Mouse (Mus musculus) heart, postnatal 0 days (tissue): ENCODE data around the gene Entpd1.

Source experiments
- CTCF ChIP-seq: IDR thresholded peaks from 2 replicates; pipeline ENCODE4 v1.5.1; 2016; ENCODE audit warnings: antibody characterized with exemption, control low read depth, low read depth
- EP300 ChIP-seq: IDR thresholded peaks from 2 replicates; pipeline ENCODE4 v1.6.1; 2016; ENCODE audit warnings: antibody characterized with exemption, low read depth

- TF ChIP-seq CTCF (no peak), EP300 (no peak)
Observed at GRCm38 (mm10) chr19:40662727-40663126, 50.6 kb downstream of the Entpd1 start.
